Mouse (Mus musculus) leukemia stem cell, adult 10-12 weeks (primary cell): ENCODE measurements around the gene Gdpd2. TPM values are rescaled to one million over a fixed set of nuclear protein-coding genes. Genes with fewer than 3 reads are reported as not detected.

Source experiments
- polyA plus RNA-seq: library from polyadenylated mRNA; stranded (reverse); fragments of >175 nt; gene quantifications from 2 replicates; pipeline ENCODE4 v1.2.3, GENCODE M21; 2012; ENCODE audit warnings: low replicate concordance

The Gdpd2 gene
- polyA plus RNA-seq, result 0.32 and 1.5 TPM in 2 replicates

GRCm38 (mm10) chrX:100729665-100730188 is at the start of gene Gdpd2:
Gene Gdpd2, plus strand, starts transcription at chrX:100729873.

GRCm38 (mm10) chrX:100767181-100767884 is 37.7 kb downstream of the Gdpd2 start, which contains the start of gene Dlg3:
Gene Dlg3, plus strand, starts transcription at chrX:100767722.

Other genes starting within 250 kb of the Gdpd2 start
- 8.0 and 11.4 TPM in 2 replicates for gene Igbp1, start 235.6 kb upstream of the Gdpd2 start, polyA plus RNA-seq
- gene Dgat2l6, start 205.0 kb upstream of the Gdpd2 start, polyA plus RNA-seq, result not detected in 2 replicates
- gene Awat1, start 157.6 kb upstream of the Gdpd2 start, polyA plus RNA-seq, result not detected in 2 replicates
- not detected in 2 replicates for gene P2ry4, start 135.0 kb upstream of the Gdpd2 start, polyA plus RNA-seq
- gene Arr3, start 124.4 kb upstream of the Gdpd2 start, polyA plus RNA-seq, result not detected in 2 replicates
- gene Kif4, start 104.1 kb upstream of the Gdpd2 start, polyA plus RNA-seq, result 1.9 and 4.6 TPM in 2 replicates
- 1.5 and 10.4 TPM in 2 replicates for gene Pdzd11, start 103.3 kb upstream of the Gdpd2 start, polyA plus RNA-seq
- 0.10 and 0.28 TPM in 2 replicates for gene Dlg3, start 37.8 kb downstream of the Gdpd2 start, polyA plus RNA-seq